Mouse (Mus musculus) limb, embryonic 14.5 days (tissue): ENCODE data around the gene Gosr2. TPM values are rescaled to one million over a fixed set of nuclear protein-coding genes. Genes with fewer than 3 reads are reported as not detected.
A peak's percentile ranks its signal among the peaks of the same experiment; 100 is the strongest.

Source experiments
- ATAC-seq: fragments of 200-750 bp; cut with Nextera tagmentation; 2 replicates; pipeline ENCODE4 v1.8.0; 2017; ENCODE audit warnings: low read depth, moderate number of reproducible peaks, moderate TSS enrichment; ENCODE audit not compliant: low FRiP score
- DNase-seq: peaks from one replicate; pipeline ENCODE4 v3.0.0-alpha.2; 2015; ENCODE audit warnings: low spot score
- H3K27ac ChIP-seq: fragments of 300-500 bp; sonication (generic); replicated peaks from 2 replicates; pipeline ENCODE4 v1.5.1; 2014; ENCODE audit warnings: low read depth, mild to moderate bottlenecking, low read length, moderate library complexity, mixed read lengths
- H3K27me3 ChIP-seq: fragments of 300-500 bp; sonication (generic); 2 replicates; pipeline ENCODE4 v1.6.1; 2014; ENCODE audit warnings: low read length, mixed read lengths; ENCODE audit not compliant: control insufficient read depth, insufficient read depth
- H3K36me3 ChIP-seq: fragments of 300-500 bp; sonication (generic); 2 replicates; pipeline ENCODE4 v1.6.1; 2014; ENCODE audit warnings: mild to moderate bottlenecking, low read length, moderate library complexity, mixed read lengths; ENCODE audit not compliant: control insufficient read depth, insufficient read depth
- H3K4me1 ChIP-seq: fragments of 300-500 bp; sonication (generic); 2 replicates; pipeline ENCODE4 v1.6.1; 2014; ENCODE audit warnings: antibody characterized with exemption, low read length, mixed read lengths; ENCODE audit not compliant: control insufficient read depth, insufficient read depth
- H3K4me2 ChIP-seq: fragments of 300-500 bp; sonication (generic); replicated peaks from 2 replicates; pipeline ENCODE4 v1.6.1; 2014; ENCODE audit warnings: low read depth, mild to moderate bottlenecking, low read length, moderate library complexity; ENCODE audit not compliant: severe bottlenecking
- H3K4me3 ChIP-seq: fragments of 300-500 bp; sonication (generic); replicated peaks from 2 replicates; pipeline ENCODE4 v1.5.1; 2014; ENCODE audit warnings: low read length
- H3K9ac ChIP-seq: fragments of 300-500 bp; sonication (generic); 2 replicates; pipeline ENCODE4 v1.6.1; 2014; ENCODE audit warnings: mild to moderate bottlenecking, low read depth, low read length, moderate library complexity; ENCODE audit not compliant: severe bottlenecking
- H3K9me3 ChIP-seq: fragments of 300-500 bp; sonication (generic); 2 replicates; pipeline ENCODE4 v1.6.1; 2016; ENCODE audit warnings: low read length; ENCODE audit not compliant: control insufficient read depth
- POLR2A ChIP-seq: fragments of 200-500 bp; IDR thresholded peaks from 2 replicates; pipeline ENCODE4 v1.8.0; 2012; ENCODE audit warnings: inconsistent platforms, mild to moderate bottlenecking, moderate library complexity, borderline replicate concordance; ENCODE audit not compliant: insufficient read depth, insufficient read length; ENCODE audit errors: extremely low read depth
- WGBS: fragments of 180-500 bp; shearing (Covaris S2); extraction: QIAGEN DNeasy Blood & Tissue Kit; methylation state at CpG from one replicate; pipeline ENCODE4 v1.1.7; 2014; 5-methylcytosine and 5-hydroxymethylcytosine counted together
- polyA plus RNA-seq, 2 experiments: library from polyadenylated mRNA; depleted of rRNA in 1 of 2; stranded (reverse) in 1 of 2; unstranded in 1 of 2; fragments of >200 nt; fragmentation: Nextera tagmentation in 1 of 2; extraction: Ambion mirVana in 1 of 2; gene quantifications; 2 replicates each; pipeline versions ENCODE4 v1.2.1 to v1.2.3; 2012 to 2014

Gene Gosr2
- polyA plus RNA-seq, 2 experiments, result 104 to 106 TPM

DNA sequence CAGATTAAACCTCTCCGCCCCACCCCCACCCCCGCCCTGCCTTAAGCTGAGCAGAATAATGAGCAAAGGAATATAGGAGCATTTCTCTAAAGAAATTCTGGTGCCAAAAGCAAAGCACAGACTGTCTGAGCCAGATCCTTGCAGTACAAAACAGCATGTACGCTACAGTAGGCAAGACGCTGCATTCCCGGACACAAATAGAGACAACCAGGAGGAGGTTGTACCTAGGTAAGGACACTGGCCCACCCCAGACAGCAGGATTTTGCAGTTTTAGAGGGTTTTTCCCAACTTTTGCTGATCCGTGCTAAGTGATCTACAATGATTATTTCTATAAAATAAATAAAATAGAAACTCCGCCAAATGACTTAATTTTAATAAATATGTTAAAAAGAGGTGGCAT lies 49.0 kb downstream of the Gosr2 start:
- peaks cover 6% of the 10 kb centered on the region for H3K4me1 ChIP-seq
- 27% methylated on average over 7 of the region's 7 CpGs for WGBS

DNA sequence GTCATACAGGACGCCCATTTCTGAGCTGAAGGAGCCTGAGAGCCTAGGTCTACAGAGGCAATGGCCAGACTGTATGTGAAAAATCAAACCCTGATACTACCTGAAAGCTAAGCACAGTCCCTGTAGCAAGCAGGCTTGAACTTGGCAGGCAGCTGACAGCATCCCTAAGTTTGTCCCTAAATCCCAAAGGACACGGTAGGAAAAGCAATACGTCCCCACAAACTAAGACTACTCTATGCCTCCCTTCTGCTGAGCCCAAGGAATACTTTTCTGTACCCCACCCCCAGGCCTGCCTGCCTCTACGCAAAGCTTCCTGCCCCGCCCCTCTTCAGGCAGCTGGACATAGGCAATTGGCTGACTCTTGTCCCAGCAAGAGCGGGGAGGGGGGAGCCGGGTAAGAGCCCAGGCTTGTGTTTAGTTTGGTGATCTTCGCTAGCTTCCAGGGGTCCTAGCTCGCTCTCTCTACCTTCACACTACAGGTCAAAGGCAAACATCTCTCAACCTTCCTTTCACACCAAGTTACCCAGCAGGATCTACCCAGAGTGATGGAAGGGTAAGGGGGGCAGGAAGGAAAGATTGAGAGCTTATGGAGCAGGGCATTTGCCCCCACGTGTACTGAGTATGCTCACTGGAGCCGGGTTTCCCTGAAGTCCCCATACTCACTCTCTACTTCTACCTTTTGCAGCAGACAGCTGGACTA lies 49.6 kb downstream of the Gosr2 start:
- no peak overlapping the region for H3K4me3 ChIP-seq
- ATAC-seq (no peak), DNase-seq (no peak)
- H3K27ac ChIP-seq, result no peak overlapping the region
- H3K36me3 ChIP-seq, result no peaks in the 10 kb centered on the region
- H3K4me2 ChIP-seq, result no peak overlapping the region
- TF ChIP-seq POLR2A, result no peak
- WGBS, result 13% methylated on average over 11 of the region's 11 CpGs
- no peaks in the 10 kb centered on the region for H3K9me3 ChIP-seq
- H3K27me3 ChIP-seq, result peaks cover 55% of the 10 kb centered on the region
- H3K4me1 ChIP-seq, result peaks cover 6% of the 10 kb centered on the region
- H3K9ac ChIP-seq, result no peak overlapping the region

More for the DNA sequence above, 49.0 kb downstream of the Gosr2 start:
- no peak overlapping the region for H3K27ac ChIP-seq
- no peak overlapping the region for H3K4me3 ChIP-seq
- TF ChIP-seq POLR2A, result no peak
- H3K27me3 ChIP-seq, result peaks cover 55% of the 10 kb centered on the region
- DNase-seq, result no peak
- H3K36me3 ChIP-seq, result no peaks in the 10 kb centered on the region
- no peak overlapping the region for H3K9ac ChIP-seq
- ATAC-seq, result no peak
- no peaks in the 10 kb centered on the region for H3K9me3 ChIP-seq
- no peak overlapping the region for H3K4me2 ChIP-seq

DNA sequence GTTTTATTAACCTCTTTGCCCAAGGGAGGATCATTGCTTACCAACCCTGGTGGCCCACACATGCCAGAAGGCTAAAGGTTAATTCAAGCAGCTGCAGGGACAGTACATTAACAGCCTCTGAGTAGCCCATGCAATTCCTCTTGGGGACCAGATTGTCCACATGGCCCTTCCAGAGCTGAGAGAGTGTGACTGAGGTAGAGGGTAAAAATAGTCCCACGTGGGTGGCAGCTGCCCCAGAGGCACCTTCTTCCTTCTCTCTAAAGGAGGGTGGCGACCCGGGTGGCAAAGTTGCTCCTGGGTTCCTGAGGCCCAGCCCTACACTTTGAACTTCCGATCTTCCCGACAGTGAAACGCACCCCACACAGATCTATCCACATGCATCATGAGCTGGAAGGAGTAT lies 51.4 kb downstream of the Gosr2 start:
- peaks cover 6% of the 10 kb centered on the region for H3K4me1 ChIP-seq
- no peak for DNase-seq
- no peak for ATAC-seq
- no peaks in the 10 kb centered on the region for H3K36me3 ChIP-seq
- H3K9ac ChIP-seq, result no peak overlapping the region
- H3K4me3 ChIP-seq, result no peak overlapping the region
- H3K9me3 ChIP-seq, result no peaks in the 10 kb centered on the region
- WGBS, result 54% methylated on average over 6 of the region's 6 CpGs
- H3K27ac ChIP-seq, result no peak overlapping the region
- no peak for TF ChIP-seq POLR2A
- H3K27me3 ChIP-seq, result peaks cover 41% of the 10 kb centered on the region
- H3K4me2 ChIP-seq, result no peak overlapping the region

DNA sequence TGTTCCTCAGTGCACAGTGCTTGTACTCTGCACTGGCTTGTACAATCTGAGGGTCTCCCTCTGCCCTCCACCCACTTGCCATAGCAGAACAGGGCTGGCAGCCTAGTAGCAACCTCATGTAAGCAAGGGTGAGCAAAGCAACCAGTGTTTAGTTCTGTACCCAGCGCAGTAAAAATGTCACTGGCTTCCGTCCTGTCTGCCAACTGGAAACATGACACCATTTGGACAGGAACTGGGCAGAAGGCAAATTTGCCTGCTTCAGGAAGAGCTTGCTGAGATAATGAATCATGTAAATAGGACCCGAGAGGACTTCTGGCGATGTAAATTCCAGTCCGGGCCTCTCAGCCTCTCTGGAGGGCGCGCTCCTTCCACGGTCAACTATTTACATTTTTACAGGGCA lies 52.0 kb downstream of the Gosr2 start:
- H3K4me3 ChIP-seq, result no peak overlapping the region

DNA sequence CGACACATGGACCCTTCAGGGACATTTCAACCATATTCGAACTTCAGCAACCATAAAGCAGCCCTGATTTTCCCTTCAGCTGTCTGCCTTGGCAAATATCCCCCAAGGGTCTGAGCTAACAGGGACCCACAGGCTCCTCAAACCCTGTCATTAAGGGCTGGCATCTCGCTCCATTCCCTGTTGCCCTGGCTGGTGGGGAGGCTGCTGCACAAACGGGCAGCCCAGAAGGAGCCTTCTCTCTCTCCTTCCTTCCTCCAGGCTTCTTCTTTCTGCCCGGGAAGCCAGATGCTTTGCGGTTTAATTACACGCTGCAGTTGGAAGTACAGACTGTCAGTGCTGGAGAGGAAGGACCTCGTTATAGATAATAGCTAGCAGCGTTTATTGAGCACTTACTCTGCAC lies 54.5 kb downstream of the Gosr2 start:
- Histone ChIP-seq H3K9me3 (no peaks in the 10 kb centered on the region), H3K9ac (no peak overlapping the region), H3K27me3 (peaks cover 12% of the 10 kb centered on the region), H3K4me1 (no peaks in the 10 kb centered on the region), H3K36me3 (no peaks in the 10 kb centered on the region), H3K27ac (no peak overlapping the region), H3K4me3 (no peak overlapping the region), H3K4me2 (no peak overlapping the region)
- no peak for DNase-seq
- ATAC-seq, result no peak
- TF ChIP-seq POLR2A, result no peak
- WGBS, result 31% methylated on average over 9 of the region's 9 CpGs

More for the DNA sequence above, 52.0 kb downstream of the Gosr2 start:
- H3K9ac ChIP-seq, result no peak overlapping the region
- no peaks in the 10 kb centered on the region for H3K9me3 ChIP-seq
- no peaks in the 10 kb centered on the region for H3K36me3 ChIP-seq
- peaks cover 6% of the 10 kb centered on the region for H3K4me1 ChIP-seq
- no peak overlapping the region for H3K4me2 ChIP-seq
- peaks cover 35% of the 10 kb centered on the region for H3K27me3 ChIP-seq
- WGBS, result 32% methylated on average over 8 of the region's 8 CpGs
- no peak for TF ChIP-seq POLR2A
- DNase-seq, result no peak
- H3K27ac ChIP-seq, result no peak overlapping the region
- ATAC-seq, result no peak

DNA sequence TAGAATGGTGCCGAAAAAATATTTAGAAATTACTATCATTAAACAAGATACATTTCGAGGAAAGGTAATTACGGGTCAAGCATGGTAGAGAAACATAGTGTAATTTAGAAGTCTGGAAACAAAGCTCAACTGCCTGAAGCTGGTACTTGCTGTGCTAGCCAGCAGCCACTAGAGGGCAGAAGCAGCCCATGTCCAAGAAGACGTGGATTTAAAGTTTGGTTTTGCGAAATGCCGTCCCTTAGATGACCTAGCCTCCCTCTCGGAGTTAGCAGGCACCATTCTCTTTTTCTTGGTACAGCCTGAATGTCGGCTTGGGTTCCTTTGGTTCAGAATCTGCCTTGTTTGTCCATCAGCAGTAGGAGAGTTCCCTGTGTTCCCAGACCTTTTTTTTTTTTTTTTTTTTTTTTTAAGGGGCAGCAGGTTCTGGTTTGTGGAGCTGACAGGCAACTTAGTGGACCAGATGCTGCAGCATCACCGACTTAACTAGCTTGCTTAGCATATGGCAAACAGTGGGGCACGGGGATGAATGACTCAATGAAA lies 58.2 kb downstream of the Gosr2 start:
- ATAC-seq, result no peak
- Histone ChIP-seq H3K27me3 (no peaks in the 10 kb centered on the region), H3K36me3 (no peaks in the 10 kb centered on the region), H3K4me1 (no peaks in the 10 kb centered on the region), H3K9me3 (no peaks in the 10 kb centered on the region), H3K4me3 (no peak overlapping the region), H3K27ac (no peak overlapping the region), H3K9ac (no peak overlapping the region), H3K4me2 (no peak overlapping the region)
- peak; percentile 24; the same call in 1 of the 2 replicates for TF ChIP-seq POLR2A
- DNase-seq, result peak; percentile 67
- WGBS, result 3% methylated on average over 10 of the region's 10 CpGs
